17 mouse cellular contexts compared by ENCODE assay signal in the genomic region with DNA sequence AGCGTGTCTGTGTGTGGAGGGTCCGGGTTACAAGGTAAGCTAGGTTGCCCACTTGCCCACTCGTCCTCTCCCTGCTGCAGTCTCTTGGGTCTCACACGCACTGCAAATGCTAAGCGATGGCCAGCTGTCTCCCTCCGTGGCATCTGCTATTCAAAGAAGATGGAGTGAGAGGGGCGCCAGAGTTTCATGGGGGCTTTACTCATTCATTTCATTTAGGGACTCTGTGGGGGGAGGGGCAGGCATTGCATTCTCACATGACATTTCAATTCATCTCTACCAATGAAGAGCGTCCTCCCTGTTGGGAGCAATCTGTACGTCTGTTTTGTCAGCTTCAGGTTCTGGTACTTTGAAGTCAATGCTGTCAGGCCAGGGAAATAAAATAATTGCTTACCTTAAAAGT. TPM values are rescaled to one million over a fixed set of nuclear protein-coding genes. Genes with fewer than 3 reads are reported as not detected.
"Had no signal": no experiment of that assay in that cellular context is flagged by ENCODE, and none has a peak within 500 bp of the region (broad histone marks: within the 10 kb centered on the region; RNA-seq: fewer than 3 reads in every experiment).

No protein-coding gene starts in this region.

- H3K27me3 ChIP-seq: limb, embryonic 13.5 days; midbrain, embryonic 13.5 days had no signal

- DNase-seq: left cerebral cortex, postnatal 4 days; lung, adult 18-20 months; retina, postnatal 1 day; thymus, adult 18-20 months; thymus, postnatal 14 days had no signal

- H3K9ac ChIP-seq: limb, embryonic 13.5 days; liver, embryonic 14.5 days; midbrain, embryonic 13.5 days had no signal

- H3K4me2 ChIP-seq: limb, embryonic 13.5 days; midbrain, embryonic 13.5 days had no signal

- ATAC-seq: intestine, embryonic 16.5 days; midbrain, embryonic 13.5 days had no signal

- H3K4me1 ChIP-seq: limb, embryonic 13.5 days had no signal

- H3K9me3 ChIP-seq: limb, embryonic 13.5 days; midbrain, embryonic 13.5 days had no signal

- H3K4me3 ChIP-seq: limb, embryonic 13.5 days; midbrain, embryonic 13.5 days; myocyte had no signal

- H3K27ac ChIP-seq: kidney, postnatal 0 days; limb, embryonic 13.5 days; liver, embryonic 14.5 days; midbrain, embryonic 13.5 days had no signal

RNA-seq across cellular contexts. Expression of gene Tmem52b, which starts 29.6 kb away (rescaled TPM):
- polyA plus RNA-seq: large intestine, adult 2 months; liver, adult 2 months; liver, embryonic 14.5 days; midbrain, embryonic 13.5 days; myocyte; neural tube, embryonic 11.5 days; small intestine, adult 2 months; stomach, embryonic 16.5 days had no signal

RNA-seq across cellular contexts. Expression of gene Olr1, which starts 35.0 kb away (rescaled TPM):
- polyA plus RNA-seq: kidney, postnatal 0 days; large intestine, adult 2 months; limb, embryonic 13.5 days; liver, adult 2 months; midbrain, embryonic 13.5 days; neural tube, embryonic 11.5 days; small intestine, adult 2 months had no signal

RNA-seq across cellular contexts. Expression of gene Klre1, which starts 35.8 kb away (rescaled TPM):
- polyA plus RNA-seq: intestine, embryonic 16.5 days; kidney, postnatal 0 days; limb, embryonic 13.5 days; lung, embryonic 16.5 days; midbrain, embryonic 13.5 days; myocyte; neural tube, embryonic 11.5 days; stomach, embryonic 16.5 days had no signal

RNA-seq across cellular contexts. Expression of gene Klrd1, which starts 49.7 kb away (rescaled TPM):
- polyA plus RNA-seq: limb, embryonic 13.5 days; midbrain, embryonic 13.5 days; myocyte; neural tube, embryonic 11.5 days had no signal
